In the genomic region with DNA sequence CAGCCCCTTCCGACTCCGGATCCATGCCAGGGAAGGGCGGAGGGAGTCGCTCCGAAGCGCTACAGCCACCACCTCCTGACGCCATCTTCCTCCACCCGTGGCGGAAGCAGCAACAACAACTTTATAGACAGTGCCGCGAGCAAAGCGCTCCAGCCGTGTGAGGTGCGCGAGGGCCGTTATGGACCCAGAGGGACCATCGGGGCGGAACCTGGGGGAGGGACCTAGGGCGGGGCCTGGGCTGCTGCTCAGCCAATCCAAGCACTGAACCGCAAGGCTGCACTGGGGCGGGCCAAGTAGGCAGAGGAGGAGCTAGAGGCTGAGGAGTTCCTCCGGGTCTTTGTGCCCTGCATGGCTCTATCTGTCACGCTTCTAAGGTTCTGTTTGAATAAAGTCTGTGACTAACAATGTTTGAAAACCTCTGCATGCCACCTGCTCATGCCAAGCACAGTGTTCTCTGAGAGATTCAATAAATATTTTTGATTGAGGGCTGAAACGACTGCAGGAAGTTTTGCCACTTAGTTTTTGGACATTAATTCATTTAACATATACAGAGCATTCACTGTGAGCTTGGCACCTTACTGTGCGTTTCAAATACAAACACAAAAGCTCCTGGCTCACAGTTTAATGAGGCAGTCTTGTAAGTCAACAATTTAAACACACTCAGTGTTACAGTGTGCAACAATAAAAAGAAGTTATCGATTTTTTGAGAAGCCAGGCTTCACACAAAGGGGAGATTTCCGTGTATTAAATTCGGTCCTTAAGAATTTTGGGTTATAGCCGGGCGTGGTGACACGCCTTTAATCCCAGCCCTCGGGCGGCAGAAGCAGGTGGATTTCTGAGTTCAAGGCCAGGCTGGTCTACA, we compare ENCODE assay signal across 8 mouse cellular contexts. TPM values are rescaled to one million over a fixed set of nuclear protein-coding genes. Genes with fewer than 3 reads are reported as not detected.
DNase-seq lines count a peak whose midpoint lies in the region; ATAC-seq and TF ChIP-seq lines count a peak whose summit lies in the region.

No protein-coding gene starts in this region.

- 17% methylated on average over 33 of the region's 33 CpGs for WGBS in forebrain, embryonic 11.5 days
- WGBS in heart, embryonic 16.5 days: 16% methylated on average over 33 of the region's 33 CpGs
- 8% methylated on average over 33 of the region's 33 CpGs for WGBS in liver, embryonic 15.5 days (ENCODE audit: insufficient replicate concordance)
- WGBS in neural tube, embryonic 12.5 days: 9% methylated on average over 33 of the region's 33 CpGs

- in situ Hi-C loops in CH12.LX (cut with MboI; ENCODE audit: low pct_ligation_motif_present, low pct_unique_long_range_greater_than_20kb, low sequenced_read_pairs): loop anchor here (25.0 kb wide), 2 partner anchors 387 to 662 kb away; partner anchors contain the start of genes Aph1b, Fbxl22 and Gm10647

- peaks cover 5 to 48% of the 10 kb centered on the region in 2 experiments; a peak in 3 of 4 replicates for H3K4me1 ChIP-seq in CH12.LX (ENCODE audit: control insufficient read depth in 1 of 2, insufficient read depth in 2 of 2)
- H3K4me1 ChIP-seq in forebrain, embryonic 11.5 days (replicated peaks; ENCODE audit: control insufficient read depth, insufficient read depth, low read length): peaks cover 4% of the 10 kb centered on the region; the same call in 1 of the 2 replicates
- peaks cover 29% of the 10 kb centered on the region for H3K4me1 ChIP-seq in heart, embryonic 16.5 days (ENCODE audit: control insufficient read depth, insufficient read depth, low read length)
- peaks cover 75% of the 10 kb centered on the region for H3K4me1 ChIP-seq in liver, embryonic 15.5 days (replicated peaks)
- peaks cover 22% of the 10 kb centered on the region for H3K4me1 ChIP-seq in neural tube, embryonic 12.5 days

- dilution Hi-C loops in CH12.LX (cut with MboI; ENCODE audit: extremely low pct_ligation_motif_present, extremely low pct_unique_long_range_greater_than_20kb, low sequenced_read_pairs): no loop called here

- peak; percentile 99 for DNase-seq in CH12.LX (ENCODE audit: extremely low read depth)
- DNase-seq in c-Kit-positive CD71-positive TER-119-negative erythroid progenitor cells, embryonic 14.5 days (ENCODE audit: low read depth): peak; percentile 97
- peak; percentile 99 for DNase-seq in forebrain, embryonic 11.5 days (ENCODE audit: low spot score)
- DNase-seq in kidney, postnatal 36 days: peak; percentile 98 to 99
- peak; percentile 94 for DNase-seq in telencephalon, adult 2 months (ENCODE audit: low read depth, low spot score)

- no peak for TF ChIP-seq CTCF in CH12.LX (conservative IDR thresholded peaks at IDR 0.05 in 1 of 2, IDR thresholded peaks at IDR 0.05 in 1 of 2; ENCODE audit: low read depth in 2 of 2, low read length in 2 of 2)

- peak overlapping the region; percentile 68 to 92 (median 86) for H3K4me3 ChIP-seq in CH12.LX (replicated peaks in 1 of 3; ENCODE audit: low read depth in 2 of 3, low read length in 2 of 3, poor library complexity in 1 of 3)
- peak overlapping the region; percentile 87 for H3K4me3 ChIP-seq in forebrain, embryonic 11.5 days (ENCODE audit: low read depth, low read length)
- H3K4me3 ChIP-seq in heart, embryonic 16.5 days (ENCODE audit: low read length): peak overlapping the region; percentile 87
- H3K4me3 ChIP-seq in liver, embryonic 15.5 days (replicated peaks): peak overlapping the region; percentile 84
- peak overlapping the region; percentile 77 for H3K4me3 ChIP-seq in neural tube, embryonic 12.5 days

- no peak for TF ChIP-seq EP300 in CH12.LX (IDR thresholded peaks at IDR 0.05; ENCODE audit: low read length)

- ATAC-seq in forebrain, embryonic 11.5 days (replicated peaks; ENCODE audit: low FRiP score): peak; percentile 98
- ATAC-seq in heart, embryonic 16.5 days (replicated peaks; ENCODE audit: extremely low read depth, insufficient read depth, low FRiP score): peak; percentile 96
- ATAC-seq in liver, embryonic 15.5 days (ENCODE audit: insufficient read depth): peak; percentile 94
- ATAC-seq in neural tube, embryonic 12.5 days (ENCODE audit: low FRiP score, low read depth): peak; percentile 98

- H3K79me2 ChIP-seq in CH12.LX (replicated peaks; ENCODE audit: control insufficient read depth, extremely low read depth, insufficient read depth, poor library complexity, severe bottlenecking): peaks cover 59% of the 10 kb centered on the region

- no peaks in the 10 kb centered on the region for H3K9me3 ChIP-seq in CH12.LX (replicated peaks; ENCODE audit: low read length)
- H3K9me3 ChIP-seq in forebrain, embryonic 11.5 days (ENCODE audit: control insufficient read depth, low read length): no peaks in the 10 kb centered on the region
- no peaks in the 10 kb centered on the region for H3K9me3 ChIP-seq in heart, embryonic 16.5 days (replicated peaks; ENCODE audit: control insufficient read depth, low read length)
- H3K9me3 ChIP-seq in liver, embryonic 15.5 days (replicated peaks): no peaks in the 10 kb centered on the region
- no peaks in the 10 kb centered on the region for H3K9me3 ChIP-seq in neural tube, embryonic 12.5 days

- peak overlapping the region; percentile 89 for H3K9ac ChIP-seq in CH12.LX (ENCODE audit: insufficient read depth, low read depth)
- peak overlapping the region; percentile 86 for H3K9ac ChIP-seq in forebrain, embryonic 11.5 days (ENCODE audit: low read length)
- peak overlapping the region; percentile 89 for H3K9ac ChIP-seq in heart, embryonic 16.5 days (ENCODE audit: low read length)
- H3K9ac ChIP-seq in liver, embryonic 15.5 days: peak overlapping the region; percentile 88
- H3K9ac ChIP-seq in neural tube, embryonic 12.5 days: peak overlapping the region; percentile 81

- H3K36me3 ChIP-seq in CH12.LX (replicated peaks in 1 of 2; ENCODE audit: control insufficient read depth in 1 of 2, insufficient read depth in 1 of 2, low read length in 1 of 2): peaks cover 8 to 28% of the 10 kb centered on the region in 2 experiments
- H3K36me3 ChIP-seq in forebrain, embryonic 11.5 days (ENCODE audit: control insufficient read depth, insufficient read depth, low read length): no peaks in the 10 kb centered on the region
- no peaks in the 10 kb centered on the region for H3K36me3 ChIP-seq in heart, embryonic 16.5 days (ENCODE audit: control insufficient read depth, insufficient read depth)
- H3K36me3 ChIP-seq in liver, embryonic 15.5 days (replicated peaks): peaks cover 6% of the 10 kb centered on the region; the same call in 1 of the 2 replicates
- no peaks in the 10 kb centered on the region for H3K36me3 ChIP-seq in neural tube, embryonic 12.5 days

- peak; percentile 95 for TF ChIP-seq POLR2A in CH12.LX (IDR thresholded peaks at IDR 0.05; ENCODE audit: low read depth, low read length)

- H3K4me2 ChIP-seq in CH12.LX (ENCODE audit: insufficient read depth, low read depth, poor library complexity, severe bottlenecking): peak overlapping the region; percentile 99
- peak overlapping the region; percentile 78 for H3K4me2 ChIP-seq in forebrain, embryonic 11.5 days (ENCODE audit: low read depth, low read length, severe bottlenecking)
- peak overlapping the region; percentile 86 for H3K4me2 ChIP-seq in heart, embryonic 16.5 days (ENCODE audit: low read depth, low read length)
- peak overlapping the region; percentile 90 for H3K4me2 ChIP-seq in liver, embryonic 15.5 days
- H3K4me2 ChIP-seq in neural tube, embryonic 12.5 days (replicated peaks): peak overlapping the region; percentile 70

- no peak for TF ChIP-seq RAD21 in CH12.LX (IDR thresholded peaks at IDR 0.05; ENCODE audit: low read depth, low read length)

- H3K27me3 ChIP-seq in CH12.LX (replicated peaks): no peaks in the 10 kb centered on the region
- no peaks in the 10 kb centered on the region for H3K27me3 ChIP-seq in forebrain, embryonic 11.5 days (ENCODE audit: control insufficient read depth, insufficient read depth, low read length)
- no peaks in the 10 kb centered on the region for H3K27me3 ChIP-seq in heart, embryonic 16.5 days (ENCODE audit: control insufficient read depth, insufficient read depth, low read length)
- no peaks in the 10 kb centered on the region for H3K27me3 ChIP-seq in liver, embryonic 15.5 days
- H3K27me3 ChIP-seq in neural tube, embryonic 12.5 days (replicated peaks): no peaks in the 10 kb centered on the region

- H3K27ac ChIP-seq in CH12.LX (ENCODE audit: insufficient read depth, low read depth): peak overlapping the region; percentile 41; the same call in 1 of the 2 replicates
- H3K27ac ChIP-seq in forebrain, embryonic 11.5 days (ENCODE audit: low read depth, low read length): peak overlapping the region; percentile 75
- H3K27ac ChIP-seq in heart, embryonic 16.5 days (ENCODE audit: low read length): peak overlapping the region; percentile 89
- H3K27ac ChIP-seq in liver, embryonic 15.5 days (replicated peaks): peak overlapping the region; percentile 97
- H3K27ac ChIP-seq in neural tube, embryonic 12.5 days: peak overlapping the region; percentile 93

RNA-seq across cellular contexts. Expression of gene Snx1, which starts 1.5 kb away (rescaled TPM):
- total RNA-seq in CH12.LX (2012; rRNA removed) (86.4 and 91.4 TPM in 2 replicates), CH12.LX (2014; rRNA removed) (170 and 186 TPM in 2 replicates)
- 110 and 114 TPM in 2 replicates for polyA plus RNA-seq in CH12.LX (2012; ENCODE audit: insufficient read length, low read depth)
- 140 TPM in 2 replicates for polyA plus RNA-seq in forebrain, embryonic 11.5 days (2014; fragmentation: Nextera tagmentation; extraction: Ambion mirVana)
- polyA plus RNA-seq in heart, embryonic 16.5 days (2015; fragmentation: Nextera tagmentation; extraction: Ambion mirVana): 66.8 and 73.6 TPM in 2 replicates
- polyA plus RNA-seq in liver, embryonic 15.5 days (2015; fragmentation: Nextera tagmentation; extraction: Ambion mirVana): 62.7 and 64.8 TPM in 2 replicates
- 106 and 109 TPM in 2 replicates for polyA plus RNA-seq in neural tube, embryonic 12.5 days (2016; fragmentation: Nextera tagmentation; extraction: Ambion mirVana)

RNA-seq across cellular contexts. Expression of gene Ciao2a, which starts 1.5 kb away (rescaled TPM):
- total RNA-seq in CH12.LX (2012; rRNA removed) (144 and 180 TPM in 2 replicates), CH12.LX (2014; rRNA removed) (359 and 411 TPM in 2 replicates)
- polyA plus RNA-seq in CH12.LX (2012; ENCODE audit: insufficient read length, low read depth): 197 and 246 TPM in 2 replicates
- 149 and 161 TPM in 2 replicates for polyA plus RNA-seq in forebrain, embryonic 11.5 days (2014; fragmentation: Nextera tagmentation; extraction: Ambion mirVana)
- 152 and 175 TPM in 2 replicates for polyA plus RNA-seq in heart, embryonic 16.5 days (2015; fragmentation: Nextera tagmentation; extraction: Ambion mirVana)
- polyA plus RNA-seq in liver, embryonic 15.5 days (2015; fragmentation: Nextera tagmentation; extraction: Ambion mirVana): 117 and 132 TPM in 2 replicates
- 107 and 115 TPM in 2 replicates for polyA plus RNA-seq in neural tube, embryonic 12.5 days (2016; fragmentation: Nextera tagmentation; extraction: Ambion mirVana)

RNA-seq across cellular contexts. Expression of gene Dapk2, which starts 33.1 kb away (rescaled TPM):
- total RNA-seq in CH12.LX (2012; rRNA removed): 28.4 and 39.0 TPM in 2 replicates
- 60.3 and 62.4 TPM in 2 replicates for total RNA-seq in CH12.LX (2014; rRNA removed)
- 25.2 and 26.7 TPM in 2 replicates for polyA plus RNA-seq in CH12.LX (2012; ENCODE audit: insufficient read length, low read depth)
- polyA plus RNA-seq in forebrain, embryonic 11.5 days (2014; fragmentation: Nextera tagmentation; extraction: Ambion mirVana): 8.7 and 9.0 TPM in 2 replicates
- polyA plus RNA-seq in heart, embryonic 16.5 days (2015; fragmentation: Nextera tagmentation; extraction: Ambion mirVana): 6.4 and 6.5 TPM in 2 replicates
- 31.9 and 33.9 TPM in 2 replicates for polyA plus RNA-seq in liver, embryonic 15.5 days (2015; fragmentation: Nextera tagmentation; extraction: Ambion mirVana)
- polyA plus RNA-seq in neural tube, embryonic 12.5 days (2016; fragmentation: Nextera tagmentation; extraction: Ambion mirVana): 2.4 and 2.6 TPM in 2 replicates

RNA-seq across cellular contexts. Expression of gene Snx22, which starts 55.4 kb away (rescaled TPM):
- 11.4 and 11.5 TPM in 2 replicates for total RNA-seq in CH12.LX (2012; rRNA removed)
- 0.11 TPM in 1 of 2 replicates, not detected in the other for total RNA-seq in CH12.LX (2014; rRNA removed)
- polyA plus RNA-seq in CH12.LX (2012; ENCODE audit: insufficient read length, low read depth): 0.25 and 0.39 TPM in 2 replicates
- polyA plus RNA-seq in forebrain, embryonic 11.5 days (2014; fragmentation: Nextera tagmentation; extraction: Ambion mirVana): 1.6 and 2.7 TPM in 2 replicates
- polyA plus RNA-seq in heart, embryonic 16.5 days (2015; fragmentation: Nextera tagmentation; extraction: Ambion mirVana): 1.4 and 1.8 TPM in 2 replicates
- 34.9 and 36.4 TPM in 2 replicates for polyA plus RNA-seq in liver, embryonic 15.5 days (2015; fragmentation: Nextera tagmentation; extraction: Ambion mirVana)
- polyA plus RNA-seq in neural tube, embryonic 12.5 days (2016; fragmentation: Nextera tagmentation; extraction: Ambion mirVana): 4.2 and 4.7 TPM in 2 replicates

Comparison
In these comparisons a context has a peak if more than half of its experiments do, and no peak if none do; other contexts are left out.
1. Peak in every context shown above with its lines: DNase-seq, ATAC-seq, H3K4me3 ChIP-seq and H3K27ac ChIP-seq.
2. H3K27ac ChIP-seq: peak in every context shown above with its lines; median percentile 97 in liver, embryonic 15.5 days; 93 in neural tube, embryonic 12.5 days; 89 in heart, embryonic 16.5 days; 75 in forebrain, embryonic 11.5 days; 41 in CH12.LX.